Mouse (Mus musculus) small intestine, adult 2 months (tissue): ENCODE measurements around the gene Rassf4.

ENCODE experiments used
- CTCF ChIP-seq: fragments of 200-500 bp; IDR thresholded peaks from 2 replicates; pipeline ENCODE4 v1.5.1; 2012; ENCODE audit warnings: low read depth, mild to moderate bottlenecking, control low read depth, inconsistent platforms, low read length, moderate library complexity, mixed read lengths; ENCODE audit not compliant: insufficient replicate concordance, insufficient read length; ENCODE audit errors: extremely low read depth
- POLR2A ChIP-seq: fragments of 200-500 bp; IDR thresholded peaks from 2 replicates; pipeline ENCODE4 v1.6.1; 2012; ENCODE audit warnings: low read depth, mild to moderate bottlenecking, control low read depth, inconsistent platforms, low read length, moderate library complexity

DNA sequence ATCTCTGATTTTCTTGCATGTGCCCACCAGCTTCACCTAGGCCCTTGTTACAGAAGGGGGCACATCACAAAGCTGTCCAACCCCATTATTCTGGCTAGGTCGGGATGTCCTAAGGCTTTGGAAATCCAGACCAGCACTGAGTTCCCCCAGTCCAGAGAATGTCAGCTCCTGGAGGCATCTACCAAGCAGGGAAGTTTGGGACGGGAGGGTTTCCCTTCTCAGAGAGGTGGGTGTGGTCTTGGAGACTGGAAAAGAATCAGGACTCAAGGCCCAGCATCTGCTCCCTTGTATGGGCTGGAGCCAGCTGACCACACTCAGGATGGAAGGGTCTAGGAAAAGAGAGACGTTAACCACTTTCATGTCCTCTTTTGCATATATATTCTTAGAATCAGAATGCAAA, 20.6 kb downstream of the Rassf4 start:
- no peak for TF ChIP-seq POLR2A
- no peak for TF ChIP-seq CTCF
